8 mouse cellular contexts compared by ENCODE assay signal in the genomic region with DNA sequence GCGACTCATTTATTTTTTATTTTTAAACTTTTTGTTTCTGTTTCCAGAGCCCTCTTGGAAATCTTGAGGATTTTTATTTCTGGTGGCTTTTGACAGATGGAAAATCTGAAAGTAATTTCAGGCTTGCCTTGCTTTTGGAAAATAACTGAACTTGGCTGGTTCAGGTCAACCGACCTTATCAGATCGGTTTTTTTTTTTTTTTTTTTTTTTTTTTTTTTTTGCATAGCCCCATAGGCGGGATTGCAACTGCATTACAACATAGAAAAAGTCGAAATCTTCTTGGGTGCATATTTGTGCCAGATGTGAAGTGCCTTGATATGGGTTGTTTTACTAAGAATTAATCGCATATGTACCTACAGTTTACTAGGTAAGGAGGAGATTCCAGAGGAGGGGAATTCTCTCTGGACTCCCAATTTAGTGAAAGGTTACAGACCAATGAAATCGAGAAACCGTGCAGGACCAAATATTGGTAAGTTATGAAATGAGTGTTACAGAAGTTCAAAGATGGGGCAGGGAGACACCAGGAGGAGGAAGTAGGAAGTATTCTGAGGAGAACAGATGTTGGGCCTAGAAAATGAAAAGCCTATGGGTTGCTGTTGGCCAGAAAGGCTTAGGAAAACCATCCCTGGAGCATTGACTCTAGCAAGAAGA. TPM values are rescaled to one million over a fixed set of nuclear protein-coding genes. Genes with fewer than 3 reads are reported as not detected.
DNase-seq lines count a peak whose midpoint lies in the region; ATAC-seq and TF ChIP-seq lines count a peak whose summit lies in the region.

No protein-coding gene starts in this region.

- H3K27me3 ChIP-seq in thymus, adult 2 months (ENCODE audit: control insufficient read depth, insufficient read depth, low read length), result no peaks in the 10 kb centered on the region
- no peaks in the 10 kb centered on the region for H3K27me3 ChIP-seq in hindbrain, embryonic 16.5 days (replicated peaks; ENCODE audit: control insufficient read depth, insufficient read depth, low read length)
- no peaks in the 10 kb centered on the region for H3K27me3 ChIP-seq in midbrain, embryonic 16.5 days (ENCODE audit: control insufficient read depth, insufficient read depth, low read depth, low read length)

- TF ChIP-seq CTCF in thymus, adult 2 months (IDR thresholded peaks at IDR 0.05; ENCODE audit: borderline replicate concordance, control insufficient read depth, extremely low read depth, insufficient read depth, low read length, poor library complexity), result no peak

- H3K9ac ChIP-seq in hindbrain, embryonic 16.5 days (ENCODE audit: low read depth, low read length), result peak overlapping the region; percentile 97
- H3K9ac ChIP-seq in midbrain, embryonic 16.5 days (ENCODE audit: low read depth, low read length), result peak overlapping the region; percentile 98

- peak overlapping the region; percentile 65 for H3K4me2 ChIP-seq in hindbrain, embryonic 16.5 days (ENCODE audit: low read length)
- peak overlapping the region; percentile 64 for H3K4me2 ChIP-seq in midbrain, embryonic 16.5 days (ENCODE audit: low read length)

- TF ChIP-seq POLR2A in thymus, adult 2 months (IDR thresholded peaks at IDR 0.05; ENCODE audit: control insufficient read depth, extremely low read depth, insufficient read depth, low read length, poor library complexity), result no peak

- H3K27ac ChIP-seq in thymus, adult 2 months (ENCODE audit: control insufficient read depth, insufficient read depth, low read length), result peak overlapping the region; percentile 21; the same call in 1 of the 2 replicates
- H3K27ac ChIP-seq in hindbrain, embryonic 16.5 days (ENCODE audit: low read depth, low read length), result peak overlapping the region; percentile 99
- peak overlapping the region; percentile 99 for H3K27ac ChIP-seq in midbrain, embryonic 16.5 days (ENCODE audit: low read length)

- H3K9me3 ChIP-seq in hindbrain, embryonic 16.5 days (ENCODE audit: control insufficient read depth, low read length), result no peaks in the 10 kb centered on the region
- H3K9me3 ChIP-seq in midbrain, embryonic 16.5 days (replicated peaks; ENCODE audit: control insufficient read depth, low read length, poor library complexity, severe bottlenecking), result no peaks in the 10 kb centered on the region

- H3K4me3 ChIP-seq in thymus, adult 2 months (ENCODE audit: control insufficient read depth, insufficient read depth, low read length), result peak overlapping the region; percentile 56
- H3K4me3 ChIP-seq in hindbrain, embryonic 16.5 days (ENCODE audit: low read length), result peak overlapping the region; percentile 93
- peak overlapping the region; percentile 90 for H3K4me3 ChIP-seq in midbrain, embryonic 16.5 days (ENCODE audit: low read depth, low read length)

- H3K4me1 ChIP-seq in thymus, adult 2 months (replicated peaks; ENCODE audit: control insufficient read depth, insufficient read depth, low read length), result peaks cover 3% of the 10 kb centered on the region
- peaks cover 11% of the 10 kb centered on the region for H3K4me1 ChIP-seq in hindbrain, embryonic 16.5 days (ENCODE audit: control insufficient read depth, insufficient read depth, low read depth, low read length)
- peaks cover 9% of the 10 kb centered on the region for H3K4me1 ChIP-seq in midbrain, embryonic 16.5 days (ENCODE audit: control insufficient read depth, insufficient read depth, low read length)

- peak; percentile 18 for DNase-seq in CD4-positive, CD25-positive, alpha-beta regulatory T cell, adult 2 months (ENCODE audit: low read depth, low spot score)
- no peak for DNase-seq in thymus, adult 2 months
- DNase-seq in thymus, postnatal 14 days, result no peak
- DNase-seq in layer of hippocampus, adult 8-10 months (ENCODE audit: low spot score in 2 of 2), result no peak
- no peak for DNase-seq in frontal cortex, postnatal 14 days (ENCODE audit: low spot score in 2 of 2)

- H3K36me3 ChIP-seq in thymus, adult 2 months (ENCODE audit: control insufficient read depth, insufficient read depth, low read length), result no peaks in the 10 kb centered on the region
- H3K36me3 ChIP-seq in hindbrain, embryonic 16.5 days (ENCODE audit: control insufficient read depth, insufficient read depth, low read length), result no peaks in the 10 kb centered on the region
- no peaks in the 10 kb centered on the region for H3K36me3 ChIP-seq in midbrain, embryonic 16.5 days (ENCODE audit: control insufficient read depth, insufficient read depth, low read length)

- WGBS in thymus, adult 2 months, result 6% methylated on average over 8 of the region's 8 CpGs
- 24% methylated on average over 8 of the region's 8 CpGs for WGBS in hindbrain, embryonic 16.5 days
- 25% methylated on average over 8 of the region's 8 CpGs for WGBS in midbrain, embryonic 16.5 days

- ATAC-seq in CD4-positive, CD25-positive, alpha-beta regulatory T cell, adult 4 months, result no peak
- ATAC-seq in hindbrain, embryonic 16.5 days, result no peak
- no peak for ATAC-seq in midbrain, embryonic 16.5 days

RNA-seq across cellular contexts. Expression of a gene that starts 1.7 kb away (rescaled TPM):
- polyA plus RNA-seq in CD4-positive, CD25-positive, alpha-beta regulatory T cell, adult 4 months (2017; shearing (Covaris generic)), result 10 to 100 TPM; 70.4 to 82.8 TPM
- polyA plus RNA-seq in thymus, adult 2 months (2012; rRNA removed), result 23.6 and 27.2 TPM in 2 replicates
- 107 and 108 TPM in 2 replicates for polyA plus RNA-seq in hindbrain, embryonic 16.5 days (2015; fragmentation: Nextera tagmentation; extraction: Ambion mirVana)
- 114 and 116 TPM in 2 replicates for polyA plus RNA-seq in midbrain, embryonic 16.5 days (2015; fragmentation: Nextera tagmentation; extraction: Ambion mirVana)
- total RNA-seq in layer of hippocampus, adult 8-10 months (2022), result 100 to 1,000 TPM in 1 of 4 experiments, 10 to 100 TPM in 3; 84.4 to 103 (median 92.3) TPM

Comparison
In these comparisons a context has a peak if more than half of its experiments do, and no peak if none do; other contexts are left out.
1. H3K27ac ChIP-seq: peak in every context shown above with its lines; median percentile 99 in hindbrain, embryonic 16.5 days; 99 in midbrain, embryonic 16.5 days; 21 in thymus, adult 2 months.